Mouse (Mus musculus) hematopoietic multipotent progenitor cell, adult 10-12 weeks (in vitro differentiated cells): ENCODE measurements around the gene Ush1c. TPM values are rescaled to one million over a fixed set of nuclear protein-coding genes. Genes with fewer than 3 reads are reported as not detected.

Experiments
- polyA plus RNA-seq: library from polyadenylated mRNA; stranded (reverse); fragments of >175 nt; gene quantifications from 2 replicates; pipeline ENCODE4 v1.2.3, GENCODE M21; 2012; ENCODE audit warnings: low replicate concordance

The Ush1c gene
- not detected in 2 replicates for polyA plus RNA-seq

DNA sequence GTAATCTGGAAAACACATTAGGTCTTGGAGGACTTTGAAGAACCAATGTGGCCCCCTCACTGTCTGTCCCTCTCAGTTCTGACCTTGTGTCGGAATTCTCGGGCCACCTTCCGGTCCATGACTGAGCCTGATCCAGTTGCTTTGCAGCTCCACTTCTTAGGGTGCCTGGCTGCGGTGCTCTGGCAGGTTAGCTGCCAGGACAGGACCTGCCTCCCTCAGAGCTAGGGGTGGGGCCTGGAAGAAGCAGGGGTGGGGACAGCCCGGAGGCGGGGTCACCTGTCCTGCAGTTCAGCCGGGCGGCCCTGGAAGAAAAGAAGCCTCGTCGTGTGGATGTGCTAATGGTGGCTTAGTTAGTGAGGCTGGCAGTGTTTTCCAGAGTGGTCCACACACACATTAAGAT, at the start of gene Ush1c:
Ush1c (minus strand) TSS at position 158 of the 400 bp plus-strand sequence.

DNA sequence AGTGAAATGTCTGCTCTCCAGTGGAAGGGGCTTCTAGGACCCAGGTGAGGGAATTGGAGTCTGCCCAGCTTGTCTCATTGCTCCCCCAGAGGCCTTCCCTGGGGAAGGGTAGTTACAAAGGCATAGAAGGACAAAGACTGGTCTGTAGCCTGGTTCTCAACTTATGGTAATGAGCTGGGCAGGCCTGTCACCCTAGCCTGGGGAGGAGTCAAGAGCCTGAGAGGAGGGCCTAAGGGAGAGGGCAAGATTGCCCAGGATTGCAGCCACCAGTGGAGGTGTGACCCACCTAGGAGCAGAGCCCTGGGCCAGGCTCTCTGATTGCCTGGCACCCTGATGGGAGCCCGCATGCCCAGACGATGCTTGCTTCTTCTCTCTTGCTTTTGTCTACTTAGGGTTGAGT, 2.4 kb upstream of the Ush1c start, which contains the start of gene Otog:
Otog (plus strand) TSS at position 292 of the 400 bp plus-strand sequence.

DNA sequence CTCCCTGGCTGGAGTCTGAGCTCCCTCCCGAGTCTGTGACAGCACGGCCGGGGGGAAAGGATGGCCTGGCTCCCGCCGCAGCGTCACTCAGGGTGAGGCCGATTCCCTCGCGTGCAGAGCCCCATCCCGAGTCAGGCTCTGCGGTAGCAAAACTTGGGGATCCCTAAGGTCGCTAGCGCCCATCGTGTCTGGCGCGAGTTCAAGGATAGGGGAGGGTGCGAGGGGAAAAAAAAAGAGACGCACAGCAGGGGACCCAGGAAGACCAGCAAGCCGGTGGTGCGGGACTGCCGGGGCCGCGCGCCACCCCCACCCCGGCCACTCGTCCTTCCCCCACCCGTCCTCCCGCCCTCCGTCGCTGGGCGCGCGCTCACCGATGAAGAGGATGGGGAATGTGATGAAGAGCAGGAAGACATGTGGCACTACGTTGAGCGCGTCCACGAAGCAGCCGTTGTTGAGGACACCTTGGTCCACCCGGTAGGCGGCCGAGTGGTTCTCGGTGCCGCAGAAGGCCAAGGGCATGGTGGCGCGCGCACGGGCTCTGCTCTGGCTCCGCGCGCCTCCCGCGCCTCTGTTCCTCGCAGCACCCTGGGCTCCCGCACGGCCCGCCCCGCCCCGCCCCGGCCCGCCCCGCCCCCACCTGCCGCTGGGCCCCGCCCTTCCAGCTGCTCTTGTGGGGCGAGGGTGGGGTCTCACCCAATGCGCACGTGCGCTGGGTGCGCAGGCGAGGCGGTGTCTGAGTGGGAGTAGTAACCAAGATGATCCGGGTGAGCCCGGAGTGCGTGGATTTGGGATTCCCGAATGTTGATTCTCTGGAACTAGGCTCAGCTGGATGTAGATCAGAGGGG, 58.6 kb downstream of the Ush1c start, which contains the start of gene Abcc8:
Abcc8 (minus strand) TSS at position 603 of the 845 bp plus-strand sequence.

Other genes starting within 250 kb of the Ush1c start
- gene Abcc6, start 208.2 kb downstream of the Ush1c start, polyA plus RNA-seq, result not detected in 2 replicates
- gene Nomo1, start 204.8 kb downstream of the Ush1c start, polyA plus RNA-seq, result 23.2 and 27.7 TPM in 2 replicates
- 0.05 TPM in 1 of 2 replicates, not detected in the other for gene Kcnj11, start 137.7 kb downstream of the Ush1c start, polyA plus RNA-seq
- gene Abcc8, start 58.5 kb downstream of the Ush1c start, polyA plus RNA-seq, result 0.25 TPM in 1 of 2 replicates, not detected in the other
- gene Otog, start 2.5 kb upstream of the Ush1c start, polyA plus RNA-seq, result not detected in 2 replicates
- 0.10 TPM in 1 of 2 replicates, not detected in the other for gene Myod1, start 138.0 kb upstream of the Ush1c start, polyA plus RNA-seq
- gene Kcnc1, start 158.0 kb upstream of the Ush1c start, polyA plus RNA-seq, result 1.2 and 3.5 TPM in 2 replicates